Mouse (Mus musculus) limb, embryonic 14.5 days (tissue): ENCODE results near the gene Apoc3. TPM values are rescaled to one million over a fixed set of nuclear protein-coding genes. Genes with fewer than 3 reads are reported as not detected.

Experiments
- ATAC-seq: fragments of 200-750 bp; cut with Nextera tagmentation; 2 replicates; pipeline ENCODE4 v1.8.0; 2017; ENCODE audit warnings: low read depth, moderate number of reproducible peaks, moderate TSS enrichment; ENCODE audit not compliant: low FRiP score
- DNase-seq: peaks from one replicate; pipeline ENCODE4 v3.0.0-alpha.2; 2015; ENCODE audit warnings: low spot score
- H3K27ac ChIP-seq: fragments of 300-500 bp; sonication (generic); replicated peaks from 2 replicates; pipeline ENCODE4 v1.5.1; 2014; ENCODE audit warnings: low read depth, mild to moderate bottlenecking, low read length, moderate library complexity, mixed read lengths
- H3K27me3 ChIP-seq: fragments of 300-500 bp; sonication (generic); 2 replicates; pipeline ENCODE4 v1.6.1; 2014; ENCODE audit warnings: low read length, mixed read lengths; ENCODE audit not compliant: control insufficient read depth, insufficient read depth
- H3K36me3 ChIP-seq: fragments of 300-500 bp; sonication (generic); 2 replicates; pipeline ENCODE4 v1.6.1; 2014; ENCODE audit warnings: mild to moderate bottlenecking, low read length, moderate library complexity, mixed read lengths; ENCODE audit not compliant: control insufficient read depth, insufficient read depth
- H3K4me1 ChIP-seq: fragments of 300-500 bp; sonication (generic); 2 replicates; pipeline ENCODE4 v1.6.1; 2014; ENCODE audit warnings: antibody characterized with exemption, low read length, mixed read lengths; ENCODE audit not compliant: control insufficient read depth, insufficient read depth
- H3K4me2 ChIP-seq: fragments of 300-500 bp; sonication (generic); replicated peaks from 2 replicates; pipeline ENCODE4 v1.6.1; 2014; ENCODE audit warnings: low read depth, mild to moderate bottlenecking, low read length, moderate library complexity; ENCODE audit not compliant: severe bottlenecking
- H3K4me3 ChIP-seq: fragments of 300-500 bp; sonication (generic); replicated peaks from 2 replicates; pipeline ENCODE4 v1.5.1; 2014; ENCODE audit warnings: low read length
- H3K9ac ChIP-seq: fragments of 300-500 bp; sonication (generic); 2 replicates; pipeline ENCODE4 v1.6.1; 2014; ENCODE audit warnings: mild to moderate bottlenecking, low read depth, low read length, moderate library complexity; ENCODE audit not compliant: severe bottlenecking
- H3K9me3 ChIP-seq: fragments of 300-500 bp; sonication (generic); 2 replicates; pipeline ENCODE4 v1.6.1; 2016; ENCODE audit warnings: low read length; ENCODE audit not compliant: control insufficient read depth
- POLR2A ChIP-seq: fragments of 200-500 bp; IDR thresholded peaks from 2 replicates; pipeline ENCODE4 v1.8.0; 2012; ENCODE audit warnings: inconsistent platforms, mild to moderate bottlenecking, moderate library complexity, borderline replicate concordance; ENCODE audit not compliant: insufficient read depth, insufficient read length; ENCODE audit errors: extremely low read depth
- WGBS: fragments of 180-500 bp; shearing (Covaris S2); extraction: QIAGEN DNeasy Blood & Tissue Kit; methylation state at CpG from one replicate; pipeline ENCODE4 v1.1.7; 2014; 5-methylcytosine and 5-hydroxymethylcytosine counted together
- polyA plus RNA-seq, 2 experiments: library from polyadenylated mRNA; depleted of rRNA in 1 of 2; stranded (reverse) in 1 of 2; unstranded in 1 of 2; fragments of >200 nt; fragmentation: Nextera tagmentation in 1 of 2; extraction: Ambion mirVana in 1 of 2; gene quantifications; 2 replicates each; pipeline versions ENCODE4 v1.2.1 to v1.2.3; 2012 to 2014

Gene Apoc3
- polyA plus RNA-seq, 2 experiments: not detected

DNA sequence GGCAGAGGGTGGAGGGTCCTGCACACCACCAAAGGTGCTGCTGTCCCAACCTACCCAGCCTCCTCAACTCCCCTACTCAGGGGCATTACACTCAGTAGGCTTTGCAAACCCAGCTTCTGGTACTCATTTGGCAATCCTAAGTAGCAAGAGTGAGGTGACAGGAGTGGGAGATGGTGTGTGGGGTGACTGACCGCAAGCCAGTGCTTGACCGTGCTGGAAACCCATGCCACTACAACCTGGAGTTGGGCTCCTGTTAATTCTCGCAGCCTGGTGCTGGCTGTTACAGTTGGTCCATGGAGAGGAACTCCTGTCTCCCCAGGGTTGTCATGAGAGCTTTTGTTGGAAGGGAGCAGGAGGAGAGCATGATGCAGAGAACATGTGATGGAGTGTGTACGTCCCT, 35.3 kb upstream of the Apoc3 start:
- WGBS: 93% methylated on average over 4 of the region's 4 CpGs
- no peak for TF ChIP-seq POLR2A
- Histone ChIP-seq H3K9me3 (no peaks in the 10 kb centered on the region), H3K4me2 (no peak overlapping the region), H3K27me3 (no peaks in the 10 kb centered on the region), H3K36me3 (peaks cover 14% of the 10 kb centered on the region), H3K27ac (no peak overlapping the region), H3K4me1 (peaks cover 5% of the 10 kb centered on the region; the same call in 1 of the 2 replicates), H3K4me3 (no peak overlapping the region), H3K9ac (no peak overlapping the region)
- DNase-seq (no peak), ATAC-seq (no peak)

DNA sequence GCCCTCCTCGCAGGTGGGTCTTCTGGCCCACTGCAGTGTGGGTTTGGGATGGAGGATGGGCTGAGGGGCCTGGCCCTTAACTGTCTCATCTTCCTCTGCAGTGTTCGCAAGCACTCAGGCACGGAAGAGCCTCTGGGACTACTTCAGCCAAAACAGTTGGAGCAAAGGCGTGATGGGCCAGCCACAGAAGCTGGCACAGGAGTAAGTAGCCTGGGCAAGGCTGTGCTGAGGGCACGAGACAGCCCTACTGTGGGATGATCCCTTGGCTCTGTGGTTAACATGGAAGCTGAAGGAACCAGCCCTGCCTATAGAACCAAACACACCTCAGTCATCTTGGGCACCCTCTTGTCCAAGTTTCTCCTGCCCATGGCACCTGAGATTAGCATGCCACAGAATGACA, 33.7 kb upstream of the Apoc3 start:
- H3K4me3 ChIP-seq: no peak overlapping the region
- no peaks in the 10 kb centered on the region for H3K9me3 ChIP-seq
- ATAC-seq (no peak), DNase-seq (no peak)
- no peaks in the 10 kb centered on the region for H3K36me3 ChIP-seq
- no peak overlapping the region for H3K27ac ChIP-seq
- no peak overlapping the region for H3K9ac ChIP-seq
- TF ChIP-seq POLR2A: no peak
- H3K4me1 ChIP-seq: peaks cover 5% of the 10 kb centered on the region; the same call in 1 of the 2 replicates
- no peak overlapping the region for H3K4me2 ChIP-seq
- no peaks in the 10 kb centered on the region for H3K27me3 ChIP-seq
- 89% methylated on average over 5 of the region's 5 CpGs for WGBS

DNA sequence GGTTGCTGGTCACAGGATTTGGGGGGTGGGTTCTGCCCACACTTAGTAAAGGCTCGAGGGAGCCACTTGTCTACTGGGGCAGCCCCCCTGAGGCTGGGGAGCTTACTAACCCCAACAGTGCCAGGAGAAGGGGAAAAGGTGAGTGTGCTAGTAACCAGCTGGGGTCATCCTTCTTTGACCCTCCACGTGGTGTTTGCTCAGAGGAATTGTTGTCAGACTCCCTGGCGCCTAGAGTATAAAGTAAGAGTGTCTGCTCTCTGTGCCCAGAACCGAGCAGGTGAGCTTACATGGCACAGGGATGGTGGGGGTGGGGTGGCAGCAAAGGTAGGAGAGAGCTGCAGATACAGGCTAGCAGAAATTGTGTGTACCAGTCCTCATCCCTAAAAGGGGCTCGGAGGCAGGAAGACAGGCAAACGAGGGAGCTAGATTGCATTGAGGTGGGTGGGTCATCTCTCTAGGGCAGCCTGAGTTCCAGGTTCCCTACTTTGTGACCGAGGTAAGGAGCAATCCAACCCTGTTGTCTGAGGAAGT, 33.0 kb upstream of the Apoc3 start, which contains the start of gene Apoa5:
Gene Apoa5, plus strand, starts transcription at position 291 of the 531 bp plus-strand sequence.
- Histone ChIP-seq H3K9me3 (no peaks in the 10 kb centered on the region), H3K36me3 (no peaks in the 10 kb centered on the region), H3K27ac (no peak within 1 kb of the TSS), H3K4me3 (no peak within 1 kb of the TSS), H3K27me3 (no peaks in the 10 kb centered on the region), H3K4me1 (no peaks in the 10 kb centered on the region), H3K9ac (no peak within 1 kb of the TSS), H3K4me2 (no peak within 1 kb of the TSS)
- WGBS: 46% methylated on average over 7 of the region's 7 CpGs
- TF ChIP-seq POLR2A: no peak
- ATAC-seq: no peak
- DNase-seq: no peak

DNA sequence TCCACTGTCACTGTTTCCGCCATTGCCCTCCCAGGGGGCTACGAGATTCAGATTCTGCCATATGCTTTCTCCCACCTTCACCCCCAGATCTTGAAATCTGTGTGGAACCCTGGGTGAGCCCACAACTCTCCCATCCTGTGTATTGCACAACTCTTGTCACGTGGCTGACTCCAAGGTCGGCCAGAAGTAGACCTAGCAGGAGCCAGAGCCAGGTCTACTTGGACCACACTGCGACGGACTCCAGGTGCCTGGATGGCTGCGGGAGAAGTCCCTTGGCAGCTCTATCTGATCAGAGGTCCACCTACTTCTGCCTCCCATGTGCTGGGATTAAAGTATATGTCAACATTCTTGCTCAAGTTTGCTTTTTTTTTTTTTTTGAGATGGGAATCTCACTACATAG, 25.7 kb upstream of the Apoc3 start:
- Histone ChIP-seq H3K9me3 (no peaks in the 10 kb centered on the region), H3K4me1 (no peaks in the 10 kb centered on the region), H3K27me3 (no peaks in the 10 kb centered on the region), H3K27ac (no peak overlapping the region), H3K9ac (no peak overlapping the region), H3K36me3 (no peaks in the 10 kb centered on the region), H3K4me2 (no peak overlapping the region), H3K4me3 (no peak overlapping the region)
- ATAC-seq: no peak
- TF ChIP-seq POLR2A: no peak
- 86% methylated on average over 7 of the region's 7 CpGs for WGBS
- no peak for DNase-seq

DNA sequence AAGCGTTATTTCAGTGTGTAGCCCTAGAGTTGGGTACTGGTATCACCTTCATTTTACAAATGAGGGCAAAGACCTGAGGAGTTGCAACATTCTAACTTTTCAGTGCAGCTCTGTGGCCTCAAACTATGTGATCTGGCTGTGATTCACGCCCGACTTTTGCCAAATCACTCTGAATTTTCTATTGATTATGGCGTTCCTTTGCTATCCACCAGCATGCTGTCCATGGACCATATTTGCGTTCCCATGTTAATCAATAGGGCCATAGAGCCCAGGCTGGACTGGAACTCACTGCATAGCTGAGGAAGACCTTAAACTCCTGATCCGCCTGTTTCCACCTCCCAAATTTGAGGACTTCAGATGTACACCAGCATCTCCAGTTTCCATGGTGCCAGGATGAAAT, 23.7 kb upstream of the Apoc3 start:
- Histone ChIP-seq H3K4me3 (no peak overlapping the region), H3K4me1 (no peaks in the 10 kb centered on the region), H3K36me3 (no peaks in the 10 kb centered on the region), H3K27me3 (no peaks in the 10 kb centered on the region), H3K9ac (no peak overlapping the region), H3K27ac (no peak overlapping the region), H3K4me2 (no peak overlapping the region), H3K9me3 (no peaks in the 10 kb centered on the region)
- no peak for TF ChIP-seq POLR2A
- DNase-seq (no peak), ATAC-seq (no peak)
- 86% methylated on average over 6 of the region's 6 CpGs for WGBS

DNA sequence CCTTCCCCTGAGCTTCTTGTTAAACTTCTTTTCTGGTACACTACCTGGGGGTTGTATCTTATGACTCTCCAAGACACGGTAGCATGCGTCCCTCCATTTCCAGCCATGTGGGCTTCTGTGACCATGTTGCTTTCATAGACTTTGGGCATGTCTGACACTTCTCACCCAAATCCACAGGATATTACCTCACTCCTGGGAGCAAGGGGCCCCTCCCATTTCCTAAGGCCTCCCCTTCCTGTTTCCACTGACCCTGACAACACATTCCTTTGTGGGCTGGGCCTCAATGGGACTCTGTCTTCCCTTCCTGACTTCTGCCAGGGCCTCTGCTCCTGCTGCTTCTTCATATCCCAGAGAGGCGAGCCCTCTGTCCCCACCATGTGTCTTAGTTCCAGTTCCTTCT, 22.1 kb upstream of the Apoc3 start:
- ATAC-seq: no peak
- DNase-seq: no peak

More for the DNA sequence above, 22.1 kb upstream of the Apoc3 start:
- no peak overlapping the region for H3K9ac ChIP-seq
- no peak for TF ChIP-seq POLR2A
- no peaks in the 10 kb centered on the region for H3K36me3 ChIP-seq
- no peak overlapping the region for H3K4me2 ChIP-seq
- H3K9me3 ChIP-seq: no peaks in the 10 kb centered on the region
- no peaks in the 10 kb centered on the region for H3K4me1 ChIP-seq
- H3K27me3 ChIP-seq: no peaks in the 10 kb centered on the region
- H3K4me3 ChIP-seq: no peak overlapping the region
- no peak overlapping the region for H3K27ac ChIP-seq
- WGBS: 91% methylated on average over 3 of the region's 3 CpGs
